Mouse (Mus musculus) adrenal gland, postnatal 36 days (tissue): ENCODE measurements around the gene Gm10142. TPM values are rescaled to one million over a fixed set of nuclear protein-coding genes. Genes with fewer than 3 reads are reported as not detected.
"Not testable (repeated sequence)": the region's sequence is repeated elsewhere in the genome, so short reads cannot be mapped to it uniquely, and the experiment has no call there.

Experiments
- DNase-seq, 2 experiments: peaks; one replicate each; pipeline ENCODE4 v3.0.0; 2021; ENCODE audit warnings: mixed read lengths in 1 of 2
- total RNA-seq, 2 experiments: library from RNA; stranded (reverse); gene quantifications; 2 replicates each; pipeline ENCODE4 v1.2.3; 2021

Gm10142 gene
- total RNA-seq, 2 experiments from 2014 or later, result not detected

DNA sequence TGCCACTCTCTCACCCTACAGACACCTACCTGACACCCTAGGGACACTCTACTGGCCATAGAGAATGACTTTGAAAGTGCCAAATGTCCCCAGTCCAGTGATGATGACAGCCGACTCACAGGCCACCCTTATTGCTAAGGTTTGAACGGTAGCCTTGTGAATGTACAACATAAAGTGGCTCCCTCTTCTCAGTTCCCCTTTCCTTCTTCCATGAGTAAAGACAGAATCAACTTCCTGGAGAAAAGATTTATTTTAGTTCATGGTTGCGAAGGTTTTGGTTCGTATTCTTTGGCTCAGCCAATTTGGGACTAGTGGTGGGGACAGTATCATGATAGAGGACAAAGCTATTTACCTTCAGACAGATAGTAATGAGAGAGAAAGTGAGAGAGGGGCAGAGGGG, 23.3 kb downstream of the Gm10142 start:
- no peak for DNase-seq

DNA sequence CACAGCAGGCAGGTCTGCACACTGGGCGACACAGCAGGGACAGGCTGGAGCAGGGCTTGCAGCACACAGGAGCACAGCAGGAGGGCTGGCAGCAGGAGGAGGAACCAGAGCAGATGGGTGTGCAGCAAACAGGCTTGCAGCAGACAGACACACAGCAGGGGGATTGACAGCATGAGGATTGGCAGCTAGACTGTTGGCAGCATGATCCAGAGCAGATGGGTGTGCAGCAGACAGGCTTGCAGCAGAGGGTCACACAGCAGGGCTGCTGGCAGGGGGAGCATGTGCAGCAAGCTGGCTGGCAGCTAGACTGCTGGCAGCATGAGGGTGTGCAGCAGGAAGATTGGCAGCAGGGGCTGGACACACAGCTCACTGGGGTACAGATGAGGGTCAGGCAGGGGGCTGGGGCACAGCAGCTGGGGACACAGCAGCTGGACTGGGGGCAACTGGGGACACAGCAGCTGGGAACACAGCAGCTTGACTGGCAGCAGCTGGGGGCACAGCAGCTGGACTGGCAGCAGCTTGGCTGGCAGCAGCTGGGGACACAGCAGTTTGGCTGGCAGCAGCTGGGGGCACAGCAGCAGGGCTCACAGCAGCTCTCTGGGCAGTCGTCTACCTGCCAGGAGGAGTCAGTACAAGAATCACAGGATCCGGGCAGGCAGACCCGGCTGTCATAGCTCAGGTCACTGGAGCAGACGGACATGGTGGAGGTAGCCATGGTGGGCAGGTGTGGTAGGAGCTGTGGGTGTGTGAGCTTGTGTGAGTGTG, 26.5 kb downstream of the Gm10142 start, which contains the start of gene Gm18596:
Gene Gm18596, minus strand, starts transcription at position 715 of the 765 bp plus-strand sequence.
- DNase-seq, result not testable (repeated sequence)

DNA sequence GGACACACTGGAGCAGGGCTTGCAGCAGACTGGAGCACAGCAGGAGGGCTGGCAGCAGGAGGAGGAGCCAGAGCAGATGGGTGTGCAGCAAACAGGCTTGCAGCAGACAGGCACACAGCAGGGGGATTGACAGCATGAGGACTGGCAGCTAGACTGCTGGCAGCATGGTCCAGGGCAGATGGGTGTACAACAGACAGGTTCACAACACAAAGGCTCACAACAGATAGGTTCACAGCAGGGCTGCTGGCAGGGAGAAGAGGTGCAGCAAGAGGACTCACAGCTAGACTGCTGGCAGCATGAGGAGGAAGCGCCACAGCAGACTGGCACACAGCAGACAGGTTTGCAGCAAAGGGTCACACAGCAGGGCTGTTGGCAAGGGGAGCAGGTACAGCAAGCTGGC, 35.1 kb downstream of the Gm10142 start:
- DNase-seq, result not testable (repeated sequence)

DNA sequence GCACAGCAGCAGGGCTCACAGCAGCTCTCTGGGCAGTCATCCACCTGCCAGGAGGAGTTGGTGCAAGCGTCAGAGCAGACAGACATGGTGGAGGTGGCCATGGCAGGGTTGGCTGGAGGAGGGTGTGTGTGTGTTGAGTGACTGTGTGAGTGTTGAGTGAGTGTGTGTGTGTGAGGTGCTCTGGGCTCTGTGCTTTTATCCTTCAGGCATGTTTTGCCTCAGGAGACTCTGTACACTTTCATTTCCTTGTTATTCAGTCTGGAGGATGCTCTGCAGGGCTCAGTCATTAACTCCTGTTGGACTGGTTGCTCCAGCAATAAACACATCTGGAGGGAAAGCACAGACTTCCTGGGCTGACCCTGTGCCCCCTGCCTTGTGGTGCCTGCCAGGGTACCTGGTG, 35.6 kb downstream of the Gm10142 start, which contains the start of gene Gm9736:
Gene Gm9736, minus strand, starts transcription at position 101 of the 400 bp plus-strand sequence.
- not testable (repeated sequence) for DNase-seq

DNA sequence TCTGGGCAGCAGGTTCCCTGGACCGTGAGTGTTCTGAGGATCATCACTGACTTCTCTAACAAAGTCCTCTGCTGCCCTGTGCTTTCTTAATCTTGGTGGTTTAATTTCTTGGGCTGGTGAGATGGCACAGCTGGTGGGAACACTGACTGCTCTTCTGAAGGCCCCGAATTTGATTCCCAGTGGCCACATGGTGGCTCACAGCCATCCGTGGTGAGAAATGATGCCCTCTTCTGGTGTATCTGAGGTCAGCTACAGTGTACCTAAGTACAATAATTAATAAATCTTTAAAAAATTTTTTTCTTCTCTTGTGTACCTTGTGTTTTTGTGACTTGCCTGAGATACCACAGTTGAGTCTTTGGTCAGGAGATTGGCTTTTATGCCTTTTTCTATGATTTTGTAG, 36.7 kb downstream of the Gm10142 start:
- not testable (repeated sequence) for DNase-seq

DNA sequence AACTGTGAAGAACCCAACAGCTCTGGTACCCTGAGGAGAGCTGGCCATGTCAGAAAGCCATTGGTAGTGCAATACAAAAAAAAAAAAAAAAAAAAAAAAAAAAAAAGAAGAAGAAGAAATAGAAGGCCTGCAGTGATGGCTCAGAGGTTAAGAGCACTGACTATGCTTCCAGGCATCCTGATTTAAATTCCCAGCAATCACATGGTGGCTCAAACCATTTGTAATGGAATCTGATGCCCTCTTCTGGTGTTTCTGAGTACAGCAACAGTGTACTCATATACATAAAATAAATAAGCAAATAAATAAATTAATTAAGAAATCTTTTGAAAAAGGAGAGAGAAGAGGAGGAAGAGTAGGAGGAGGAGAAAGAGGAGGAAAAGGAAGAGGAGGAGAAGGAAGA, 37.8 kb downstream of the Gm10142 start:
- no peak for DNase-seq

DNA sequence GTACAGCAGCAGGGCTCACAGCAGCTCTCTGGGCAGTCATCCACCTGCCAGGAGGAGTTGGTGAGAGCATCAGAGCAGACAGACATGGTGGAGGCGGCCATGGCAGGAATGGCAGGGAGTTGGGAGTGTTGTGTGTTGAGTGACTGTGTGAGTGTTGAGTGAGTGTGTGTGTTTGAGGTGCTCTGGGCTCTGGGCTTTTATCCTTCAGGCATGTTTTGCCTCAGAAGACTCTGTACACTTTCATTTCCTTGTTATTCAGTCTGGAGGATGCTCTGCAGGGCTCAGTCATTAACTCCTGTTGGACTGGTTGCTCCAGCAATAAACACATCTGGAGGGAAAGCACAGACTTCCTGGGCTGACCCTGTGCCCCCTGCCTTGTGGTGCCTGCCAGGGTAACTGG, 44.0 kb downstream of the Gm10142 start, which contains the start of gene Gm3233:
Gene Gm3233, minus strand, starts transcription at position 101 of the 400 bp plus-strand sequence.
- not testable (repeated sequence) for DNase-seq

Other genes with a start within 250 kb of the Gm10142 start
- 10 to 100 TPM; 19.2 to 25.0 TPM for gene Fam207a, start 200.0 kb upstream of the Gm10142 start, total RNA-seq
- 1 to 10 TPM; 4.2 to 9.1 TPM for gene Itgb2, start 185.6 kb upstream of the Gm10142 start, total RNA-seq
- gene Pttg1ip, start 134.1 kb upstream of the Gm10142 start, total RNA-seq, result 100 to 1,000 TPM; 197 to 219 TPM
- 100 to 1,000 TPM in 1 of 2 experiments, 10 to 100 TPM in 1; 89.0 to 106 TPM for gene Sumo3, start 109.7 kb upstream of the Gm10142 start, total RNA-seq
- 10 to 100 TPM; 24.1 to 27.6 TPM for gene Gm49325, start 109.6 kb upstream of the Gm10142 start, total RNA-seq
- gene Ube2g2, start 93.5 kb upstream of the Gm10142 start, total RNA-seq, result 10 to 100 TPM; 57.3 to 67.6 TPM
- under 1 TPM; 0.16 to 0.23 TPM for gene Tspear, start 29.2 kb upstream of the Gm10142 start, total RNA-seq
- not detected for gene Gm19402, start 25.1 kb upstream of the Gm10142 start, total RNA-seq
- gene Gm9508, start 18.6 kb upstream of the Gm10142 start, total RNA-seq, result not detected
- gene Gm10272, start 9.2 kb upstream of the Gm10142 start, total RNA-seq, result not detected
- gene Gm10024, start 4.3 kb upstream of the Gm10142 start, total RNA-seq, result not detected
- gene Krtap12-1, start 4.8 kb downstream of the Gm10142 start, total RNA-seq, result not detected
- not detected for gene Gm10100, start 10.7 kb downstream of the Gm10142 start, total RNA-seq
- gene Gm18596, start 26.8 kb downstream of the Gm10142 start, total RNA-seq, result not detected
- not detected for gene Gm9736, start 35.5 kb downstream of the Gm10142 start, total RNA-seq
- gene Gm3233, start 43.9 kb downstream of the Gm10142 start, total RNA-seq, result not detected
- gene Gm3238, start 55.5 kb downstream of the Gm10142 start, total RNA-seq, result not detected
- not detected for gene Gm7138, start 61.1 kb downstream of the Gm10142 start, total RNA-seq
- gene Gm3250, start 66.7 kb downstream of the Gm10142 start, total RNA-seq, result not detected
- not detected for gene Gm7137, start 72.4 kb downstream of the Gm10142 start, total RNA-seq
- not detected for gene Gm9639, start 79.3 kb downstream of the Gm10142 start, total RNA-seq
- not detected for gene Gm19668, start 83.3 kb downstream of the Gm10142 start, total RNA-seq
- gene Gm9507, start 96.0 kb downstream of the Gm10142 start, total RNA-seq, result not detected
- gene Gm2696, start 98.9 kb downstream of the Gm10142 start, total RNA-seq, result not detected
- gene Krtap10-4, start 111.3 kb downstream of the Gm10142 start, total RNA-seq, result not detected
- not detected for gene Krtap10-10, start 120.1 kb downstream of the Gm10142 start, total RNA-seq
- gene Gm36176, start 131.0 kb downstream of the Gm10142 start, total RNA-seq, result not detected
- gene Gm10318, start 137.1 kb downstream of the Gm10142 start, total RNA-seq, result not detected
- not detected for gene Gm3285, start 146.2 kb downstream of the Gm10142 start, total RNA-seq
- 1 to 10 TPM; 4.2 to 5.7 TPM for gene Lrrc3, start 186.7 kb downstream of the Gm10142 start, total RNA-seq